Mouse (Mus musculus): ENCODE results near the gene Ctnnb1. TPM values are rescaled to one million over a fixed set of nuclear protein-coding genes. Genes with fewer than 3 reads are reported as not detected.

Ctnnb1 gene
- polyA plus RNA-seq, 1 experiment from 2014 or later, result 422 TPM

GRCm38 (mm10) chr9:120932371-120932770 lies 3.4 kb downstream of the Ctnnb1 start:
- Histone ChIP-seq H3K4me2 (no peak overlapping the region), H3K4me3 (no peak overlapping the region), H3K4me1 (replicated peaks) (peaks cover 28% of the 10 kb centered on the region), H3K27ac (no peak overlapping the region), H3K9ac (no peak overlapping the region), H3K36me3 (no peaks in the 10 kb centered on the region), H3K9me3 (no peaks in the 10 kb centered on the region), H3K27me3 (no peaks in the 10 kb centered on the region)
- no peak for ATAC-seq (ENCODE audit: low FRiP score)
- 33% methylated on average over 6 of the region's 6 CpGs for WGBS

GRCm38 (mm10) chr9:120932797-120933586 lies 4.0 kb downstream of the Ctnnb1 start:
- ATAC-seq (ENCODE audit: low FRiP score), result peak; percentile 90
- peak overlapping the region; percentile 88 for H3K9ac ChIP-seq
- H3K27me3 ChIP-seq, result no peaks in the 10 kb centered on the region
- no peaks in the 10 kb centered on the region for H3K36me3 ChIP-seq
- peak overlapping the region; percentile 89 for H3K4me3 ChIP-seq
- H3K27ac ChIP-seq, result peak overlapping the region; percentile 95
- no peaks in the 10 kb centered on the region for H3K9me3 ChIP-seq
- H3K4me1 ChIP-seq (replicated peaks), result peaks cover 34% of the 10 kb centered on the region
- peak overlapping the region; percentile 97 for H3K4me2 ChIP-seq
- 5% methylated on average over 70 of the region's 78 CpGs for WGBS

- no peaks in the 10 kb centered on the region for H3K9me3 ChIP-seq
- peak overlapping the region; percentile 88 for H3K9ac ChIP-seq
- peak overlapping the region; percentile 95 for H3K27ac ChIP-seq
- peak overlapping the region; percentile 89 for H3K4me3 ChIP-seq
- H3K4me2 ChIP-seq, result peak overlapping the region; percentile 97
- 0 out of 2 replicates have a peak, but pooled peaks have one; percentile 19 for ATAC-seq (ENCODE audit: low FRiP score)
- peaks cover 39% of the 10 kb centered on the region for H3K4me1 ChIP-seq (replicated peaks)
- no peaks in the 10 kb centered on the region for H3K27me3 ChIP-seq
- H3K36me3 ChIP-seq, result no peaks in the 10 kb centered on the region
- 0% methylated on average over 15 of the region's 58 CpGs for WGBS
Observed at GRCm38 (mm10) chr9:120933587-120933885, 4.5 kb downstream of the Ctnnb1 start.

GRCm38 (mm10) chr9:120933886-120934758 lies 5.1 kb downstream of the Ctnnb1 start:
- no peaks in the 10 kb centered on the region for H3K27me3 ChIP-seq
- H3K9me3 ChIP-seq, result no peaks in the 10 kb centered on the region
- H3K4me1 ChIP-seq (replicated peaks), result peaks cover 45% of the 10 kb centered on the region
- peak overlapping the region; percentile 97 for H3K4me2 ChIP-seq
- peak overlapping the region; percentile 89 for H3K4me3 ChIP-seq
- H3K9ac ChIP-seq, result peak overlapping the region; percentile 88
- peak overlapping the region; percentile 95 for H3K27ac ChIP-seq
- peak; percentile 18; the same call in 1 of the 2 replicates for ATAC-seq (ENCODE audit: low FRiP score)
- H3K36me3 ChIP-seq, result no peaks in the 10 kb centered on the region
- under 1% methylated on average over 56 of the region's 57 CpGs for WGBS

GRCm38 (mm10) chr9:120934821-120935633 lies 6.0 kb downstream of the Ctnnb1 start:
- H3K36me3 ChIP-seq, result no peaks in the 10 kb centered on the region
- ATAC-seq (ENCODE audit: low FRiP score), result no peak
- H3K4me1 ChIP-seq (replicated peaks), result peaks cover 54% of the 10 kb centered on the region
- H3K9ac ChIP-seq, result peak overlapping the region; percentile 88
- peak overlapping the region; percentile 95 for H3K27ac ChIP-seq
- H3K4me2 ChIP-seq, result peak overlapping the region; percentile 97
- peak overlapping the region; percentile 89 for H3K4me3 ChIP-seq
- no peaks in the 10 kb centered on the region for H3K27me3 ChIP-seq
- 10% methylated on average over 14 of the region's 14 CpGs for WGBS
- no peaks in the 10 kb centered on the region for H3K9me3 ChIP-seq

GRCm38 (mm10) chr9:120935634-120935922 lies 6.6 kb downstream of the Ctnnb1 start:
- Histone ChIP-seq H3K4me2 (peak overlapping the region; percentile 97), H3K4me1 (replicated peaks) (peaks cover 60% of the 10 kb centered on the region), H3K27ac (0 out of 2 replicates have a peak overlapping the region, but pooled peaks have one; percentile 35)

GRCm38 (mm10) chr9:120936351-120936750 lies 7.3 kb downstream of the Ctnnb1 start:
- Histone ChIP-seq H3K36me3 (no peaks in the 10 kb centered on the region), H3K4me3 (peak overlapping the region; percentile 89), H3K4me2 (peak overlapping the region; percentile 97), H3K9ac (peak overlapping the region; percentile 88), H3K4me1 (replicated peaks) (peaks cover 67% of the 10 kb centered on the region), H3K27ac (no peak overlapping the region), H3K27me3 (no peaks in the 10 kb centered on the region), H3K9me3 (no peaks in the 10 kb centered on the region)
- WGBS, result 18% methylated on average over 8 of the region's 8 CpGs
- ATAC-seq (ENCODE audit: low FRiP score), result no peak

More at GRCm38 (mm10) chr9:120935634-120935922, 6.6 kb downstream of the Ctnnb1 start:
- peak overlapping the region; percentile 89 for H3K4me3 ChIP-seq
- no peaks in the 10 kb centered on the region for H3K36me3 ChIP-seq
- H3K27me3 ChIP-seq, result no peaks in the 10 kb centered on the region
- H3K9ac ChIP-seq, result peak overlapping the region; percentile 88
- WGBS, result 19% methylated on average over 4 of the region's 4 CpGs
- ATAC-seq (ENCODE audit: low FRiP score), result no peak
- no peaks in the 10 kb centered on the region for H3K9me3 ChIP-seq

- H3K9ac ChIP-seq, result no peak overlapping the region
- no peak overlapping the region for H3K4me3 ChIP-seq
- H3K36me3 ChIP-seq, result no peaks in the 10 kb centered on the region
- H3K9me3 ChIP-seq, result no peaks in the 10 kb centered on the region
- H3K27me3 ChIP-seq, result no peaks in the 10 kb centered on the region
- ATAC-seq (ENCODE audit: low FRiP score), result no peak
- WGBS, result 90% methylated on average over 3 of the region's 3 CpGs
- H3K4me2 ChIP-seq, result no peak overlapping the region
- H3K27ac ChIP-seq, result no peak overlapping the region
- peaks cover 85% of the 10 kb centered on the region for H3K4me1 ChIP-seq (replicated peaks)
Observed at GRCm38 (mm10) chr9:120940858-120941257, 11.8 kb downstream of the Ctnnb1 start.

- Histone ChIP-seq H3K4me3 (no peak overlapping the region), H3K4me2 (no peak overlapping the region), H3K36me3 (no peaks in the 10 kb centered on the region), H3K27ac (no peak overlapping the region), H3K9ac (no peak overlapping the region), H3K9me3 (no peaks in the 10 kb centered on the region), H3K4me1 (replicated peaks) (peaks cover 79% of the 10 kb centered on the region), H3K27me3 (no peaks in the 10 kb centered on the region)
- 93% methylated on average over 1 of the region's 1 CpGs for WGBS
- ATAC-seq (ENCODE audit: low FRiP score), result no peak
Observed at GRCm38 (mm10) chr9:120943757-120944156, 14.7 kb downstream of the Ctnnb1 start.

GRCm38 (mm10) chr9:120944211-120944610 lies 15.2 kb downstream of the Ctnnb1 start:
- no peak overlapping the region for H3K27ac ChIP-seq
- H3K4me1 ChIP-seq (replicated peaks), result peaks cover 78% of the 10 kb centered on the region
- H3K9me3 ChIP-seq, result no peaks in the 10 kb centered on the region
- no peaks in the 10 kb centered on the region for H3K36me3 ChIP-seq
- no peaks in the 10 kb centered on the region for H3K27me3 ChIP-seq
- H3K4me2 ChIP-seq, result no peak overlapping the region
- H3K4me3 ChIP-seq, result no peak overlapping the region
- no peak for ATAC-seq (ENCODE audit: low FRiP score)
- no peak overlapping the region for H3K9ac ChIP-seq
- WGBS, result 84% methylated on average over 3 of the region's 3 CpGs

GRCm38 (mm10) chr9:120946131-120946530 lies 17.1 kb downstream of the Ctnnb1 start:
- H3K9ac ChIP-seq, result no peak overlapping the region
- no peaks in the 10 kb centered on the region for H3K9me3 ChIP-seq
- peaks cover 59% of the 10 kb centered on the region for H3K4me1 ChIP-seq (replicated peaks)
- H3K27ac ChIP-seq, result no peak overlapping the region
- H3K27me3 ChIP-seq, result no peaks in the 10 kb centered on the region
- no peak overlapping the region for H3K4me2 ChIP-seq
- peaks cover 12% of the 10 kb centered on the region for H3K36me3 ChIP-seq
- H3K4me3 ChIP-seq, result no peak overlapping the region
- no peak for ATAC-seq (ENCODE audit: low FRiP score)
- WGBS, result 89% methylated on average over 8 of the region's 8 CpGs

- H3K36me3 ChIP-seq, result peaks cover 39% of the 10 kb centered on the region
- H3K9me3 ChIP-seq, result no peaks in the 10 kb centered on the region
- no peak overlapping the region for H3K4me2 ChIP-seq
- no peaks in the 10 kb centered on the region for H3K27me3 ChIP-seq
- no peak overlapping the region for H3K9ac ChIP-seq
- no peak overlapping the region for H3K27ac ChIP-seq
- WGBS, result 100% methylated on average over 1 of the region's 1 CpGs
- H3K4me1 ChIP-seq (replicated peaks), result peaks cover 34% of the 10 kb centered on the region
- ATAC-seq (ENCODE audit: low FRiP score), result no peak
- H3K4me3 ChIP-seq, result no peak overlapping the region
Observed at GRCm38 (mm10) chr9:120948832-120949231, 19.8 kb downstream of the Ctnnb1 start.
